Mouse (Mus musculus): Measurements from ENCODE around the gene Sgms2. TPM values are rescaled to one million over a fixed set of nuclear protein-coding genes. Genes with fewer than 3 reads are reported as not detected.

Sgms2 gene
- total RNA-seq (2017), result 1.3 and 8.7 TPM in 2 replicates

DNA sequence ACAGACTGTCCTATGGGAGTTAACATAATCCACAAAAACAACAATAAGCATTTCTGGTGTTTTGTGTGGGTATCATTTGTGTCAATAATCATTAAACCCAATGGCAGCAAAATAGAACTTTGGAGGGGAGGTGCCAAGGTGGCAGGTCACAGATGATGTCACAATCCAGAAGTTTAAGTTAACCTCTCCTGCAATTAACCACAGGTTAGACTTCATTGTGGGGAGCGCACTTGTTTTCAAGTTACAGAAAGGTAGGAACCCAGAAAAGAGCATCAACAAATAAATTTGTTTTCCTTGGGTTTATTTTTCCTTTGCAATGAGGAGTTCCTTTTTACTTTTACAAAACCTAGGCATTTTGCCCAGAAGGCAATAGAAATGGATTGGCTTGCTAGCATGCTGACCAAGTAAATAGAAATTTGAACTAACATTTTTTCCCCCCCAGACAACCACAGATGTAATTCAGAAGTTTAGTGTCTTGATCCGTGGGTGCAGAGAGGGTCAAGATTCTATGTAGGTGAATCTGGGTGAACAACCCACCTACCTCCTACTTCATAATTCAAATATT lies at the start of gene Sgms2:
Gene Sgms2, minus strand, starts transcription at position 51 of the 565 bp plus-strand sequence.
- ATAC-seq (replicated peaks in 1 of 2; ENCODE audit: insufficient read depth in 1 of 2, low FRiP score in 2 of 2, low TSS enrichment in 1 of 2, low read depth in 1 of 2, poor library complexity in 2 of 2, severe bottlenecking in 2 of 2), result no peak

DNA sequence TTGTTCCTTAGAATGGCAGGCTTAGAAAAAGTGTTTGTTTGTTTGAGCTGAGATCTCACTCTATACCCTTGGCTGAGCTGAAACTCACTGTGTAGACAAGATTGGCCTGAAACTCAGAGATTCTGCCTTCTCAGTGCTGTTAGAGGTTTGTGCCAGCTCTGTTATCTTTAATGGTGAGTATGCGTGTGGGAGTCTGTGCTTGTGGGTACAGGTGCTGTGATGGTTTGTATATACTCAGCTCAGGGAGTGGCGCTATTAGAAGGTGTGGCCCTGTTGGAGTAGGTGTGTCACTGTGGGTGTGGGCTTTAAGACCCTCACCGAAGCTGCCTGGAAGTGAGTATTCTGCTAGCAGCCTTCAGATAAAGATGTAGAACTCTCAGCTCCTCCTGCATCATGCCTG lies 34.0 kb upstream of the Sgms2 start:
- no peak for ATAC-seq (replicated peaks in 1 of 2; ENCODE audit: insufficient read depth in 1 of 2, low FRiP score in 2 of 2, low TSS enrichment in 1 of 2, low read depth in 1 of 2, poor library complexity in 2 of 2, severe bottlenecking in 2 of 2)

DNA sequence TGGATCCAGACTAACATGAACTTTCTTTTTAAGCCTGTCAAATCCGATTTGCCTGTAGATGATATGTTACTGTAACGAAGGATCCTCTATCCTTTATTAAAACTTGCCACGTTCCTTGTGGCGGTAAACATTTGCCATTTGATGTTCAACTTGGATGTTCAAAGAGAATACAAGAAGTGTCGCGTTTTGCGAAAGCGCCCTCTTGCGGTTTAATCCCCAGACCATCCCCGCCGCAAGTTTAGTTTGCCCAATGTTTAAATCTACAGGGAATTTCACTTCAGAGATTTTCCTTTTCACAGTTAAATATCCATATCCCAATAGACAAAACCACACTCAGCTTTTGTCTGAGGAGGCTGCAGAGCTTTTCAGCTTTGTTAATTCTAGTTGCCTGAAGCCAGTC lies 33.6 kb upstream of the Sgms2 start:
- ATAC-seq (replicated peaks in 1 of 2; ENCODE audit: insufficient read depth in 1 of 2, low FRiP score in 2 of 2, low TSS enrichment in 1 of 2, low read depth in 1 of 2, poor library complexity in 2 of 2, severe bottlenecking in 2 of 2), result peak; percentile 36 to 46; a peak in 1 of 4 replicates

DNA sequence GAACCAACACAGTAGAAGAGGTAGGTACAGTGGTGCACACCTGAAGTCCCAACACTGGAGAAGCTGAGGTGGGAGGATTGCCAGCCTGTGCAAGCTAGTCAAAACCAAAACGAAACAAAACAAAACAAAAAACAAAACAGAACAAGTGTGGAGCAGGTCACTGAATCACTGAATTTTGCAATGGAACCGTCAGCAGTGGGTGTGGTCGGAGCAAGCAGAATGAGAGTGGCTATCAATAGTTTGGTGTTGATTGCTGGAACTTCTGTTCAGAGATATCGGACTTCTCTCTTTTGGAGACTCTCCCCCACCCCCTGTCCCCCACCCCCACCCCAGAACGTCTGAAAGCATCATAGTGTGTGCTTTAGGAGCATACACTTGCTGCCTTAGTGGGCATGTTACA lies 33.0 kb upstream of the Sgms2 start:
- no peak for ATAC-seq (replicated peaks in 1 of 2; ENCODE audit: insufficient read depth in 1 of 2, low FRiP score in 2 of 2, low TSS enrichment in 1 of 2, low read depth in 1 of 2, poor library complexity in 2 of 2, severe bottlenecking in 2 of 2)

DNA sequence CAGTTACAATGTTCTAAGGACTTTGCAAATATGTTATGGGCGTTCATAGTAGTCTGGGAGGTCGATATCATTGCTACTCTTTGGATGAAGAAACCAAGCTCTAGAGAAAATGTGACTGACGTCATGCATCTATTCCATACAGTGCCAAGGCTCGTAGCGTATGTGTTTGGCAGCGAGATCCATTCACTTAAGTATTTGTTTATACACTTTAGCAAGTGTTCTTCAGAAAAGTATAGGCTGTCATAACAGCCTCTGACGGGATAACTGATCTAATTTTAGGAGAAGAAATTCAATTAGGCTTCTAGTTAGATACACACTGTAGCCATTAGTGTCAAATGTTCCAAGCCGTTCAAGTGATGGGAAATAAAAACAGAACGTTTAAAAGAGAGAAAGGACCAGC lies 32.5 kb upstream of the Sgms2 start:
- ATAC-seq (replicated peaks in 1 of 2; ENCODE audit: insufficient read depth in 1 of 2, low FRiP score in 2 of 2, low TSS enrichment in 1 of 2, low read depth in 1 of 2, poor library complexity in 2 of 2, severe bottlenecking in 2 of 2), result no peak

DNA sequence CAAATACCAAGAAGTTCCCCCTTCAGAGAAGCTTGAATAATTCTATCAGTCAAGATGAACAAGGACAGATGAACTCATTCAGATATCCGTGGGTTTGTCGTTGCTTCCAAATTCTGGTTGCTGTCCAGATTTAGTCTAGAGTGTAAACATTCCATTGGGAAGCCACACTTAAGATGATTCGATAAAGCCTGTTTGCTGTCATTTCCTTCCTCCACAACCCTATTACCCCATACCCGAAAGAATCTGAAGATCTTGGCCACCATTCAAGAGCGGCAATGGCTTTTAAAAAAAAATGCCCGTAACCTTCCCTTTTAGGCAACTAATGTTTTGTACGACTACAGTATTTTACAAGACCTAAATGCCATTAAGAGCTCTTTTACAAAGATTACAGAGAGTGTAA lies 31.0 kb upstream of the Sgms2 start:
- ATAC-seq (replicated peaks in 1 of 2; ENCODE audit: insufficient read depth in 1 of 2, low FRiP score in 2 of 2, low TSS enrichment in 1 of 2, low read depth in 1 of 2, poor library complexity in 2 of 2, severe bottlenecking in 2 of 2), result no peak

DNA sequence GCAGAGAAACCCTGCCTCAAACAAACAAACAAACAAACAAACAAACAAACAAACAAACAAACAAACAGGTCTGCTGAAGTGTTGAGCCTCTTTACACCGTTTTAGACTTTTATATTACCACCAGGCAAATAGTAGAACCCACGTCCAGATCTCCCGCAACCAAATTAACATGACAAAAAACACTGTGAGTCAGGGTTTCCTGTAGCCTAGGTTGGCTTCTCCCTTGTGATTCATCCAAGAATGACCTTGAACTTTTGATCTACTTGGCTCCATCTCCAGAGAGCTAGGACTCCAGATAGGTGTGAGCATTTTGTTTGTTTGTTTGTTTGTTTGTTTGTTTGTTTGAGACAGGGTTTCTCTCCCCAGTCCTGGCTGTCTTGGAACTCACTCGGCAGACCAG lies 30.0 kb upstream of the Sgms2 start:
- ATAC-seq (replicated peaks in 1 of 2; ENCODE audit: insufficient read depth in 1 of 2, low FRiP score in 2 of 2, low TSS enrichment in 1 of 2, low read depth in 1 of 2, poor library complexity in 2 of 2, severe bottlenecking in 2 of 2), result no peak

DNA sequence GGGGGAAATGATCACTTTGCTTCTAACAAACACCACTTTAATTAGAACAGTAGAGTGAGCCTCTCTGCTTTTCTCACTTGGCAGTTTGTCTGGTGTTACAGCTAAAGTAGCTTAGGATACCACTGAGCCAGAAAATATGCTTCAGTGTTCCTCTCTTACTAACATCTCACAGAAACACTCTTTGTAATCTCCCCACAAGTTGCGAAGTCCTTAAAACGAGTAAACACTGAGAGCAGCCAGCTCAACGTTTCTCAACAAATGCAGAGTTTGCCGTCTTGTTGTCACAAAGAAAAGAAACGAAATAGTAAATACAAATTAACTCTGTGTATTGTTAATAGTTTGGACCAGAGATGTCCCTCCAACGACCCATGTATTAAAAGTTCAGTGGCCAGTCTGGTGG lies 26.5 kb upstream of the Sgms2 start:
- ATAC-seq (replicated peaks in 1 of 2; ENCODE audit: insufficient read depth in 1 of 2, low FRiP score in 2 of 2, low TSS enrichment in 1 of 2, low read depth in 1 of 2, poor library complexity in 2 of 2, severe bottlenecking in 2 of 2), result no peak

DNA sequence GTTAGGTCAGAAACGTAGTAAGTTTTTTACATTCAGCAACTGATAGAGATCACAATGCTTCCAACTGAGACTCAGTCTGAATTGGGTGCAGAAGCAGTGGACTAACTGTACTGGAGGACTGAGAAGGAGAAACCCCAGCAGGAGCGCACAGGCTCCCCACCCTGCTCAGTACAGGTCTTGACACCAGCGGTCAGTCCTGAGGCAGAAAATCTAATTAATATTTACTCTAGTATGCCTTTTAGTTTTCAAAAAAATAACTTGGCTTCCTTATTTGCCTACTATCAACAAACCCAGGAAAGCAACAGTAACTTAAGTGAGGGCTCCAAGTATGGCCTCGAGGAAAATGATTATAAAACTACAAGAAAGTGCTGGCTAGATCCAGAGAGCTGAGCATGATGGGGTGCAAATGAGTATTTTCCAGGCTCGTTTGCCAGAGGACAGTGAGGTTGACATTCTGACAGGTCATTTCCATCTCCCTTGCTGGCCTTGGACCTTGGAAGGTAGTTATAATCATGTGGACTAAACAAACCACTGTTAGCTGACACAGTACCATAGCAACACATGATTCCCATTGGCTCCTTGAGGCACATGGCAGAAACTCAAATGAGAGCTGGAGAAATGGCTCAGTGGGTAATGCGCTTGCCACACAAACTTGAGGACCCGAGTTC lies 25.3 kb upstream of the Sgms2 start:
- ATAC-seq (replicated peaks in 1 of 2; ENCODE audit: insufficient read depth in 1 of 2, low FRiP score in 2 of 2, low TSS enrichment in 1 of 2, low read depth in 1 of 2, poor library complexity in 2 of 2, severe bottlenecking in 2 of 2), result no peak

DNA sequence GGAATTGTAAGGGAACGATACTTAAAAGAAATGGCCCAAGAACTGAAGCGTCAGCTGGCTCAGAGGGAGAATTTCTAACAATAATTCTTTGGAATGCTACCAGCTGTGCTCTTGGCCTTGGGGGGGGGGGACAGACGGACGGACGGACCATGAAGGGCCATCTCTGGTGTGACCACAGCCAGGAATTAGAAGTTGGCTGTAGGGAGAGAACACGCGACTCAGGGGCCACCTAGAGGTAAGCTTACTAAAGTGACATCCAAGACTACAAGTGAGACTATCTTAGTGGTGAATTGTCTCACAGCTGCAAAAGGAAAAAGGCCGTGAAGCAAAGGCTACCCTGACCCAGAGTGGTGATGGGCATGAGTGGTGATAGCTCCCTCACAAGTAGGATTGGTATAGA lies 20.4 kb upstream of the Sgms2 start:
- no peak for ATAC-seq (replicated peaks in 1 of 2; ENCODE audit: insufficient read depth in 1 of 2, low FRiP score in 2 of 2, low TSS enrichment in 1 of 2, low read depth in 1 of 2, poor library complexity in 2 of 2, severe bottlenecking in 2 of 2)

DNA sequence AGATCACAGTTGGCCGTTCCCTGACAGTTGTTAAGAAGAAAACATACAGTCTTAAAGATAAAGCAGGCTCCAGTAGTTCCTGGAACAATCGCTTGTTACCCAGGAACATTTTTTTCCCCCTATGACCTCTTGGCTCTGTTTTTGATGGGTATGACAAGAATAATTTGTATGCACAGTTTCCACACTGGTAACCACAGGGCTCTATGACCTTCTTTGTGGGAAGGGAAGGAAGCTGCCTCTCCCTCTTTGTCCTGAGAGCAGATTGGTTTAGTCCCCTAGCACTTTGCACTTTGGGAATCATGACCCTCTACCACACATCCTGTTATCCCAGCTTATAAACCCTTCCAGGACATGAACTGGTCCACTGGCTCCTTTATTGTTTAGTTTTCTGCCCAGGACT lies 16.8 kb upstream of the Sgms2 start:
- no peak for ATAC-seq (replicated peaks in 1 of 2; ENCODE audit: insufficient read depth in 1 of 2, low FRiP score in 2 of 2, low TSS enrichment in 1 of 2, low read depth in 1 of 2, poor library complexity in 2 of 2, severe bottlenecking in 2 of 2)

DNA sequence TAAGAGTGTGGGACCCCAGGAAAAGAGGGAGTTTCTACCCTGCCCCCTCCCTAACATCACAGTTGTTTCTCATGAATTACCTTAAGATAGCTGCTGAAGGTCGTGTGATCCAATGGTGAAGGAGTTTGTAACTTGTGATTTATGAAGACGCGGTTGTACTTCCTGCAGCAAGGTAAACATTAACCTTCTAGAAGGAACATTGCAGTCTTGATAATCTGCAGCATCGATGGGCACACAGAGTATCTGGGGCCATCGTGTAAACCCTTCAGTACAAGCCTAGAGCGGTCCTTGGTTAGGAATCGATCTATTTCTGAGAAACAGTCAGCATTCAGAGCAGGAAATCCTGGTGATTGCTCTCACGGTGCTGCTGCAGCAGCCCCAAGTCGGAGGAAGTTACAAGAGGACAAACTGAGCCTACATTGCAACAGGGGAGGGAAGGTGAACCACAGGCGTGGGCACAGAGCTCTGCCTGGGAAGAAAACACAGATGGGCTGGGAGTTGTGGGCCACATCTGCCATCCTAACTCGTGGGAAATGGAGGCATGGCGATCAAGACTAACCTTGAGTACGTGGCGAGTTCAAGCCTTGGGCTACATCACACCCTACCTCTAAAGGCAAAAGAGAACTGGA lies 13.5 kb upstream of the Sgms2 start:
- ATAC-seq (replicated peaks in 1 of 2; ENCODE audit: insufficient read depth in 1 of 2, low FRiP score in 2 of 2, low TSS enrichment in 1 of 2, low read depth in 1 of 2, poor library complexity in 2 of 2, severe bottlenecking in 2 of 2), result peak; percentile 78 to 91

DNA sequence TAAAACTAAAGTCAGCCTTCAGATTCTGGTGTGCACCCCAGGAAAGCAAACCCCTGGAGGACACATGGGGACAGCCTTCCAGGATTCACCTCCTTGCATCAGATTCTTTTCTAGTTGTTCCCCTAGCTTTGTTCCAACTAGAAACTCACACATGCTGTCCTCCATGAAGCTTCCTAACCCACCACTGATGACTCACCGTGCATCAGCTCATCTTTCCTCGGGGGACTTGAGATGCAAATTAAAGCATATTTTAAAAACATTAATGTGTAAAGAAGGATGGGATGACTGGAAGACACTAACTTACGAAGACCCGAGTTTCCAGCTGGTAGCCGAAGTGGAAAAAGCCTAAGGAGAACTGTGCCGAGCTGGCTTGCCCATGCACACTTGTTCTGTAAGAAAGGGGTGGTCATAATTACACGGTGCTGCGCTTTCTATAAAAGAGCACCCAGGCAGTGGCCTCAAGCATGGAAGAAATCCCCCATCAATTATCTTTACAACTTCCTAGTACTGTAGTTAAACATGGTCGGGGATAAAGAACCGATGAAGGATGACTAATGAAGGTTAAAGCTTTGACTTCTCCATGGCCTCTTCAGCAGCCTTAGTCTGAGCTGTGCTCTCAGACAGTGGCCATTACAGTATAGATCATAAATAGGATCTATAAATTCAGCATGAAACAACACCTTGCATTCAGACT lies 10.6 kb upstream of the Sgms2 start:
- no peak for ATAC-seq (replicated peaks in 1 of 2; ENCODE audit: insufficient read depth in 1 of 2, low FRiP score in 2 of 2, low TSS enrichment in 1 of 2, low read depth in 1 of 2, poor library complexity in 2 of 2, severe bottlenecking in 2 of 2)

DNA sequence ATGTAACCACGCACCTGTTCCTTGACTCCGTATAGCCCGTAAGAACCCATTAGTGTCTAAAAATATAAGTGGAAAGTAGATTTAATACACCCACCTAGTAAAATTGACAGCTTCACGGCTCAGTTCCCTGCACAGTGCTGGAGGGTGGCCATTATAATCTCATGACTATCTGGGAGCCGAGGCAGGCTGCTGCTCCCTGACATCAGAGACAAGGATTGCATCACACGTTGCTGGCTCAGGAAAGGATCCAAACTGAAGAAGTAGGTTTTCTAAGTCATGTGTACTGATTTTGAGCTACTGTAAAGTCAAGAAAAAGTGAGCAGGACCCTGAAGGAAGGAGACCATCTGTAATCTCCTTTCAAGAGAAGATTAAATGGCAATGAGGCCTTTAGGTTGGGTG lies 8.4 kb upstream of the Sgms2 start:
- ATAC-seq (replicated peaks in 1 of 2; ENCODE audit: insufficient read depth in 1 of 2, low FRiP score in 2 of 2, low TSS enrichment in 1 of 2, low read depth in 1 of 2, poor library complexity in 2 of 2, severe bottlenecking in 2 of 2), result no peak

DNA sequence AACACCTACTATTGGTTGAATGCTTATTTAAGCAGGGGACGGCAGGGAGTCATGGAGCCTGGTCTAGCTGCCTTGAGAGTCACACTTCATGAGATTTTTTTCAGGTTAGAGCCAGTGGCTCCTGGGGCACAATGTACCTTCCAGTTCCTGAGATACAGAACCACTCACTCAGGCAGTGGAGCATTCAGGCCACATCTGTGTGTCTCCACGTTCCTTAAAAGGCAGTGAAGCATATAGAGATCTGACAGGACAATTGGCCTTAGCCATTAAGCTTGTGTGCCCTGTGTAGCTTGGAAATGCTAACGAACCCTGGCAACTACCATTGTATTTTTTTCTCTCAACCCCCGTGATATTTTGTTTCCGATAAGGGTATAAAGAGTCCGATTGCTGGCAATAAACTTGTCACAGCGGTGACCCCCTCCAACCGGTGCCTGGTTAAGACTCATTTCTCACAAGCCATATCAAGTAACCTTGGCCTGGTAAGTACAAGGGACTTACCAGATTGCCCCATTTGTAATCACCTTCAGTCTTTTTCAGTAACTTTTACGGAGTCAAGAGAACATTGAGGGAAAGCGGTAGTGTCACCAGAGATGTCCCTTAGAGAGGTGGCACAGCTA lies 5.4 kb upstream of the Sgms2 start:
- ATAC-seq (replicated peaks in 1 of 2; ENCODE audit: insufficient read depth in 1 of 2, low FRiP score in 2 of 2, low TSS enrichment in 1 of 2, low read depth in 1 of 2, poor library complexity in 2 of 2, severe bottlenecking in 2 of 2), result no peak

DNA sequence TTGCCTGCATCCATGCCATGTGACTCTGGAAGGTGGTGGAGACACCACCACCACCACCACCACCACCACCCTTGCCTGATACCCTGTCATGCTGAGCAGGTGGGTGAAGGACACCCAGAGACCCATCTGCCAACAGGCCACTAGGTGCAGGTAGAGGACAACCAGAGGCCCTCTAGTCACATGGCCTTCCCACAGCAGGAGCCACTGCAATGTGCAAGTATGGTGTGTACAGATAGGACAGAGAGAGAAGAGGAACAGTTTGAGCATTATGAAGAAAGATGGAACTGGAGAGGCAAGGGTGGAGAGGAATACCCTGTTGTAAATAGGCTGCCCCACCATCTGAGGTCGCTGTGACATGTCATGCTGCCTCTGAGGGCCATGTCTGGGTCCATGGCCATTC lies 3.9 kb upstream of the Sgms2 start:
- no peak for ATAC-seq (replicated peaks in 1 of 2; ENCODE audit: insufficient read depth in 1 of 2, low FRiP score in 2 of 2, low TSS enrichment in 1 of 2, low read depth in 1 of 2, poor library complexity in 2 of 2, severe bottlenecking in 2 of 2)

DNA sequence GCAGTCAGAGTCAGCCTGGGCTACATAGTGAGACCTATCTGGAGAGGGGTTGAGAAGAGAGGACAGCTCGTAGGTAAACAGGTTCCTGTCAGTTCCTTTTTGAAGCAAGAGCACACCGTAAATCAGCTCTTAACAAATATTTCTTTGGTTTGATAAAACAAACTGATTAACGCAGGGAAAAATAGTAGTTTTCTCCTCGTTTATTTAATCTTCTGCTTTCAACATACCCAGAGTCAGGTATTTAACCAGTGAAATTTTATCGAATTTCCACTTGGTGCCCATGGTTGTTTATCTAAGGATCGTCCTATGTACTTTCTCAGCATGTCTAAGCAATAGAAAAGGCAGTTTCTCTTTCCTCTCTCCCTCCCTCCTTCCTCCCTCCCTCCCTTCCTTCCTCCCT lies 2.0 kb upstream of the Sgms2 start:
- ATAC-seq (replicated peaks in 1 of 2; ENCODE audit: insufficient read depth in 1 of 2, low FRiP score in 2 of 2, low TSS enrichment in 1 of 2, low read depth in 1 of 2, poor library complexity in 2 of 2, severe bottlenecking in 2 of 2), result no peak

DNA sequence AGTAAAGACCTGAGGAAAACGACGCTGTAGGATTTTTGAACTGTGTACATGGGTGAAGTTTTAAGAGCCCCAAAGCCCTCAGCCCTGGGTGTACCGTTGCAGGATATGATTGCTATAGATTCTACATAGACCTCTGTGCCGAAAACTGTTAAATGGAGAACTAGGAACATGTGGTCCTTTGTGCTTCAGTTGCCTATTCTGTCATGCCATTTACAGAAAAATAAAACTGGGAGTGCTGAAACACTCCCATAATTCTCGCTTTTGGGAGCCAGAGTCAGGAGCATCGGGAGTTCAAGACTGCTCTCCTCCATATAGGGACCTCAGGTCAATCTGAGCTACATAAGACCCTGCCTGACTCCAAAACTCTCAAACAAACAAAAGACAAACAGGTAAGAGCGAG lies 769 bp upstream of the Sgms2 start:
- no peak for ATAC-seq (replicated peaks in 1 of 2; ENCODE audit: insufficient read depth in 1 of 2, low FRiP score in 2 of 2, low TSS enrichment in 1 of 2, low read depth in 1 of 2, poor library complexity in 2 of 2, severe bottlenecking in 2 of 2)
